Mouse (Mus musculus) forebrain, embryonic 14.5 days (tissue): ENCODE measurements around the gene Mpz. TPM values are rescaled to one million over a fixed set of nuclear protein-coding genes. Genes with fewer than 3 reads are reported as not detected.
A peak's percentile ranks its signal among the peaks of the same experiment; 100 is the strongest.

Experiments
- ATAC-seq: fragments of 200-750 bp; cut with Nextera tagmentation; 2 replicates; pipeline ENCODE4 v1.8.0; 2017; ENCODE audit warnings: mild to moderate bottlenecking, moderate library complexity
- DNase-seq: peaks from one replicate; pipeline ENCODE4 v3.0.0-alpha.2; 2015; ENCODE audit warnings: low spot score
- H3K27ac ChIP-seq: fragments of 300-500 bp; sonication (generic); 2 replicates; pipeline ENCODE4 v1.5.1; 2014; ENCODE audit warnings: low read depth, mild to moderate bottlenecking, control low read depth, low read length, moderate library complexity
- H3K27me3 ChIP-seq: fragments of 300-500 bp; sonication (generic); replicated peaks from 2 replicates; pipeline ENCODE4 v1.6.1; 2014; ENCODE audit warnings: low read length, control low read depth, mixed read lengths; ENCODE audit not compliant: control insufficient read depth, insufficient read depth
- H3K36me3 ChIP-seq: fragments of 300-500 bp; sonication (generic); 2 replicates; pipeline ENCODE4 v1.6.1; 2014; ENCODE audit warnings: low read length, control low read depth; ENCODE audit not compliant: control insufficient read depth, insufficient read depth
- H3K4me1 ChIP-seq: fragments of 300-500 bp; sonication (generic); 2 replicates; pipeline ENCODE4 v1.6.1; 2014; ENCODE audit warnings: antibody characterized with exemption, low read length, control low read depth; ENCODE audit not compliant: control insufficient read depth, insufficient read depth
- H3K4me2 ChIP-seq: fragments of 300-500 bp; sonication (generic); 2 replicates; pipeline ENCODE4 v1.6.1; 2014; ENCODE audit warnings: mild to moderate bottlenecking, control low read depth, low read length
- H3K4me3 ChIP-seq: fragments of 300-500 bp; sonication (generic); 2 replicates; pipeline ENCODE4 v1.5.1; 2014; ENCODE audit warnings: low read depth, low read length, control low read depth
- H3K9ac ChIP-seq: fragments of 300-500 bp; sonication (generic); 2 replicates; pipeline ENCODE4 v1.6.1; 2014; ENCODE audit warnings: mild to moderate bottlenecking, low read length, control low read depth, moderate library complexity
- H3K9me3 ChIP-seq: fragments of 300-500 bp; sonication (generic); replicated peaks from 2 replicates; pipeline ENCODE4 v1.6.1; 2016; ENCODE audit warnings: low read length, control low read depth, mixed read lengths; ENCODE audit not compliant: control insufficient read depth
- WGBS: fragments of 180-500 bp; shearing (Covaris S2); extraction: QIAGEN DNeasy Blood & Tissue Kit; methylation state at CpG from one replicate; pipeline ENCODE4 v1.1.7; 2014; 5-methylcytosine and 5-hydroxymethylcytosine counted together
- polyA plus RNA-seq: library from polyadenylated mRNA; unstranded; fragments of >200 nt; fragmentation: Nextera tagmentation; extraction: Ambion mirVana; gene quantifications from 2 replicates; pipeline ENCODE4 v1.2.1, GENCODE M21; 2014

Mpz gene
- polyA plus RNA-seq, 1 experiment from 2014 or later: 0.09 TPM

GRCm38 (mm10) chr1:171150838-171151391 is 404 bp downstream of the Mpz start:
- H3K4me1 ChIP-seq: peaks cover 11% of the 10 kb centered on the region
- peak; percentile 19 for DNase-seq
- 0 out of 2 replicates have a peak, but pooled peaks cover 1% of the 10 kb centered on the region for H3K36me3 ChIP-seq
- no peaks in the 10 kb centered on the region for H3K9me3 ChIP-seq
- peak overlapping the region; percentile 85 for H3K4me3 ChIP-seq
- 5% methylated on average over 18 of the region's 18 CpGs for WGBS
- ATAC-seq: peak; percentile 54
- no peaks in the 10 kb centered on the region for H3K27me3 ChIP-seq
- peak overlapping the region; percentile 88 for H3K4me2 ChIP-seq
- peak overlapping the region; percentile 87 for H3K9ac ChIP-seq
- peak overlapping the region; percentile 46; the same call in 1 of the 2 replicates for H3K27ac ChIP-seq

- ATAC-seq (no peak), DNase-seq (no peak)
- WGBS: 78% methylated on average over 4 of the region's 4 CpGs
- Histone ChIP-seq H3K27me3 (no peaks in the 10 kb centered on the region), H3K4me2 (no peak overlapping the region), H3K9me3 (no peaks in the 10 kb centered on the region), H3K36me3 (no peaks in the 10 kb centered on the region), H3K27ac (no peak overlapping the region), H3K4me3 (no peak overlapping the region), H3K4me1 (peaks cover 11% of the 10 kb centered on the region), H3K9ac (no peak overlapping the region)
Observed at GRCm38 (mm10) chr1:171151966-171152365, 1.5 kb downstream of the Mpz start.

- ATAC-seq (no peak), DNase-seq (no peak)
- H3K27ac ChIP-seq: no peak overlapping the region
- WGBS: 73% methylated on average over 3 of the region's 3 CpGs
- no peak overlapping the region for H3K4me3 ChIP-seq
- H3K27me3 ChIP-seq: peaks cover 20% of the 10 kb centered on the region
- H3K36me3 ChIP-seq: no peaks in the 10 kb centered on the region
- no peaks in the 10 kb centered on the region; the same call in 1 of the 2 replicates for H3K4me1 ChIP-seq
- H3K9ac ChIP-seq: no peak overlapping the region
- H3K9me3 ChIP-seq: no peaks in the 10 kb centered on the region
- H3K4me2 ChIP-seq: no peak overlapping the region
Observed at GRCm38 (mm10) chr1:171156644-171157043, 6.1 kb downstream of the Mpz start.

- no peak overlapping the region for H3K9ac ChIP-seq
- H3K36me3 ChIP-seq: no peaks in the 10 kb centered on the region
- H3K4me2 ChIP-seq: no peak overlapping the region
- ATAC-seq (no peak), DNase-seq (no peak)
- H3K4me3 ChIP-seq: no peak overlapping the region
- peaks cover 20% of the 10 kb centered on the region for H3K27me3 ChIP-seq
- no peaks in the 10 kb centered on the region; the same call in 1 of the 2 replicates for H3K4me1 ChIP-seq
- no peaks in the 10 kb centered on the region for H3K9me3 ChIP-seq
- H3K27ac ChIP-seq: no peak overlapping the region
Observed at GRCm38 (mm10) chr1:171157965-171158364, 7.5 kb downstream of the Mpz start.

- H3K36me3 ChIP-seq: no peaks in the 10 kb centered on the region
- H3K4me1 ChIP-seq: no peaks in the 10 kb centered on the region; the same call in 1 of the 2 replicates
- no peak for DNase-seq
- H3K4me3 ChIP-seq: no peak overlapping the region
- H3K4me2 ChIP-seq: peak overlapping the region; percentile 33
- no peak for ATAC-seq
- peaks cover 20% of the 10 kb centered on the region for H3K27me3 ChIP-seq
- no peak overlapping the region for H3K27ac ChIP-seq
- no peaks in the 10 kb centered on the region for H3K9me3 ChIP-seq
- no peak overlapping the region for H3K9ac ChIP-seq
- 3% methylated on average over 15 of the region's 15 CpGs for whole genome bisulfite sequencing
Observed at GRCm38 (mm10) chr1:171159485-171159975, 9.0 kb downstream of the Mpz start.

GRCm38 (mm10) chr1:171162526-171162925 is 12.0 kb downstream of the Mpz start:
- peaks cover 20% of the 10 kb centered on the region for H3K27me3 ChIP-seq
- DNase-seq (no peak), ATAC-seq (no peak)
- 90% methylated on average over 3 of the region's 3 CpGs for WGBS
- H3K36me3 ChIP-seq: no peaks in the 10 kb centered on the region
- H3K27ac ChIP-seq: no peak overlapping the region
- H3K9ac ChIP-seq: no peak overlapping the region
- H3K9me3 ChIP-seq: no peaks in the 10 kb centered on the region
- H3K4me1 ChIP-seq: no peaks in the 10 kb centered on the region; the same call in 1 of the 2 replicates
- H3K4me2 ChIP-seq: no peak overlapping the region
- H3K4me3 ChIP-seq: no peak overlapping the region

GRCm38 (mm10) chr1:171164258-171164657 is 13.7 kb downstream of the Mpz start:
- no peaks in the 10 kb centered on the region; the same call in 1 of the 2 replicates for H3K4me1 ChIP-seq
- no peak overlapping the region for H3K4me2 ChIP-seq
- no peaks in the 10 kb centered on the region for H3K36me3 ChIP-seq
- ATAC-seq: no peak
- no peak overlapping the region for H3K9ac ChIP-seq
- H3K27me3 ChIP-seq: peaks cover 9% of the 10 kb centered on the region; the same call in 1 of the 2 replicates
- WGBS: 35% methylated on average over 3 of the region's 3 CpGs
- H3K4me3 ChIP-seq: no peak overlapping the region
- peak; percentile 32 for DNase-seq
- H3K9me3 ChIP-seq: no peaks in the 10 kb centered on the region
- H3K27ac ChIP-seq: no peak overlapping the region

- no peak for ATAC-seq
- Histone ChIP-seq H3K36me3 (no peaks in the 10 kb centered on the region), H3K9ac (no peak overlapping the region), H3K27ac (no peak overlapping the region), H3K4me1 (no peaks in the 10 kb centered on the region), H3K9me3 (no peaks in the 10 kb centered on the region), H3K27me3 (no peaks in the 10 kb centered on the region), H3K4me2 (no peak overlapping the region), H3K4me3 (no peak overlapping the region)
- 82% methylated on average over 5 of the region's 5 CpGs for WGBS
- DNase-seq: no peak
Observed at GRCm38 (mm10) chr1:171165629-171166345, 15.3 kb downstream of the Mpz start.

GRCm38 (mm10) chr1:171168906-171169305 is 18.4 kb downstream of the Mpz start:
- H3K4me1 ChIP-seq: no peaks in the 10 kb centered on the region
- H3K4me2 ChIP-seq: no peak overlapping the region
- DNase-seq: no peak
- no peaks in the 10 kb centered on the region for H3K27me3 ChIP-seq
- no peak for ATAC-seq
- WGBS: 87% methylated on average over 12 of the region's 12 CpGs
- H3K27ac ChIP-seq: no peak overlapping the region
- no peak overlapping the region for H3K9ac ChIP-seq
- H3K36me3 ChIP-seq: no peaks in the 10 kb centered on the region
- no peaks in the 10 kb centered on the region for H3K9me3 ChIP-seq
- H3K4me3 ChIP-seq: no peak overlapping the region
